Mouse (Mus musculus) forebrain, postnatal 0 days (tissue): ENCODE data around the gene Klf12. TPM values are rescaled to one million over a fixed set of nuclear protein-coding genes. Genes with fewer than 3 reads are reported as not detected.

Source experiments
- ATAC-seq: fragments of 200-750 bp; cut with Nextera tagmentation; 2 replicates; pipeline ENCODE4 v1.8.0; 2017; ENCODE audit warnings: mild to moderate bottlenecking, moderate library complexity
- DNase-seq: peaks from one replicate; pipeline ENCODE4 v3.0.0-alpha.2; 2015
- H3K27ac ChIP-seq: fragments of 300-500 bp; sonication (generic); 2 replicates; pipeline ENCODE4 v1.5.1; 2014; ENCODE audit warnings: low read depth, mild to moderate bottlenecking, antibody characterized with exemption, low read length, moderate library complexity, mixed read lengths
- H3K27me3 ChIP-seq: fragments of 300-500 bp; sonication (generic); 2 replicates; pipeline ENCODE4 v1.6.1; 2014; ENCODE audit warnings: mild to moderate bottlenecking, low read length, mixed read lengths; ENCODE audit not compliant: insufficient read depth
- H3K36me3 ChIP-seq: fragments of 300-500 bp; sonication (generic); 2 replicates; pipeline ENCODE4 v1.6.1; 2014; ENCODE audit warnings: mild to moderate bottlenecking, moderate library complexity; ENCODE audit not compliant: insufficient read depth
- H3K4me1 ChIP-seq: fragments of 300-500 bp; sonication (generic); 2 replicates; pipeline ENCODE4 v1.6.1; 2014; ENCODE audit warnings: antibody characterized with exemption; ENCODE audit not compliant: insufficient read depth
- H3K4me2 ChIP-seq: fragments of 300-500 bp; sonication (generic); 2 replicates; pipeline ENCODE4 v1.6.1; 2014; ENCODE audit warnings: low read depth, mild to moderate bottlenecking, moderate library complexity
- H3K4me3 ChIP-seq: fragments of 300-500 bp; sonication (generic); 2 replicates; pipeline ENCODE4 v1.5.1; 2014; ENCODE audit warnings: low read depth, low read length, mixed read lengths
- H3K9ac ChIP-seq: fragments of 300-500 bp; sonication (generic); 2 replicates; pipeline ENCODE4 v1.6.1; 2014; ENCODE audit warnings: mild to moderate bottlenecking
- H3K9me3 ChIP-seq: fragments of 300-500 bp; sonication (generic); 2 replicates; pipeline ENCODE4 v1.6.1; 2016; ENCODE audit warnings: low read length
- CTCF ChIP-seq: sonication (generic); IDR thresholded peaks from 2 replicates; pipeline ENCODE4 v1.5.1; 2016; ENCODE audit warnings: antibody characterized with exemption, control low read depth, low read depth
- WGBS: fragments of 180-500 bp; shearing (Covaris S2); extraction: QIAGEN DNeasy Blood & Tissue Kit; methylation state at CpG from one replicate; pipeline ENCODE4 v1.1.7; 2014; 5-methylcytosine and 5-hydroxymethylcytosine counted together
- polyA plus RNA-seq: library from polyadenylated mRNA; unstranded; fragments of >200 nt; fragmentation: Nextera tagmentation; extraction: Ambion mirVana; gene quantifications from 2 replicates; pipeline ENCODE4 v1.2.1, GENCODE M21; 2015
- total RNA-seq: library from RNA; depleted of rRNA; stranded (reverse); fragments of >200 nt; gene quantifications from 2 replicates; pipeline ENCODE4 v1.2.3, GENCODE M21; 2014

The Klf12 gene
- total and polyA plus RNA-seq, 2 experiments from 2014 or later = 24.4 to 47.9 TPM

DNA sequence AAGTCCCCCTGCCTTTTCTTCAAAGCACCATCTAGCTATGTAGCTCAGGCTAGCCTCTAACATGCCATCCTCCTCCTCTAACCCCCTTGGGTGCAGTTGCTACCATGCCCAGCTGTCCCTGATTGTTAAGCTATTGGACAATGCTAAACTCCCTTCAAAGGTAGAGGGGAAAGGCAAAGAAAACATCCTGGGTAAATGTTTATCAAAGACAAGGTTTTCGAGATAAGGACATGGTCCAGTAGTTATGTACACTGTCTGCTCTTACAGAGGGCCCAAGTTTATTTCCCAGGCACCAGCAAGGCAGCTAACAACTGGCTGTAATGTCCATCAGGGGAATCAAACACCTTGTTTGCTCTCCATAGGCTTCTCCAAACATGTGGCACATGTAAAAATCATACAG lies 53.1 kb downstream of the Klf12 start:
- no peaks in the 10 kb centered on the region for H3K27me3 ChIP-seq
- H3K9ac ChIP-seq = no peak overlapping the region
- no peaks in the 10 kb centered on the region for H3K36me3 ChIP-seq
- DNase-seq (no peak), ATAC-seq (no peak)
- H3K4me3 ChIP-seq = no peak overlapping the region
- H3K9me3 ChIP-seq = no peaks in the 10 kb centered on the region
- no peak overlapping the region for H3K27ac ChIP-seq
- 85% methylated on average over 1 of the region's 1 CpGs for WGBS
- no peaks in the 10 kb centered on the region for H3K4me1 ChIP-seq
- no peak overlapping the region for H3K4me2 ChIP-seq
- TF ChIP-seq CTCF = no peak

DNA sequence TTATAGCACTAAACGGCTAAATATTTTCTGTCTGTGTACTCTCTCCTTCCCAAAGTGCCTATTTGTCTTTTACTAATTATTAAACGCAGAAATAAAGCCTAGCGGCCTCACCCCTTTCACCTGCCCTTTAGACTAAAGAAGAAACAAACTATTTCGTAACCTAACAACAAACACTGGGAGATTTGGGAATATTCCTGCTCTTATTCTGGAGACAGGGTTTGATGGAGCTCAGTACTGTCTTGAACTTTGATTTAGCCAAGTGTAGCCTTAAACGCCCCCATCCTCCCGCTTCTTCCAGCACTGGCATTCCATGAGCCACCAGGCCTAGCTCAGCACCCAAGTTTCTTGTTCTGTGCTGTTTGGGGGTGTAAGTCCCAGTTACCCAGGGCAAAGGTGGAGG lies 56.4 kb downstream of the Klf12 start:
- H3K9me3 ChIP-seq = no peaks in the 10 kb centered on the region
- ATAC-seq = no peak
- no peak for DNase-seq
- H3K9ac ChIP-seq = no peak overlapping the region
- H3K4me3 ChIP-seq = no peak overlapping the region
- WGBS = 97% methylated on average over 6 of the region's 6 CpGs
- H3K4me1 ChIP-seq = peaks cover 4% of the 10 kb centered on the region; the same call in 1 of the 2 replicates
- no peaks in the 10 kb centered on the region for H3K36me3 ChIP-seq
- H3K27ac ChIP-seq = no peak overlapping the region
- TF ChIP-seq CTCF = no peak
- H3K4me2 ChIP-seq = no peak overlapping the region
- no peaks in the 10 kb centered on the region for H3K27me3 ChIP-seq

DNA sequence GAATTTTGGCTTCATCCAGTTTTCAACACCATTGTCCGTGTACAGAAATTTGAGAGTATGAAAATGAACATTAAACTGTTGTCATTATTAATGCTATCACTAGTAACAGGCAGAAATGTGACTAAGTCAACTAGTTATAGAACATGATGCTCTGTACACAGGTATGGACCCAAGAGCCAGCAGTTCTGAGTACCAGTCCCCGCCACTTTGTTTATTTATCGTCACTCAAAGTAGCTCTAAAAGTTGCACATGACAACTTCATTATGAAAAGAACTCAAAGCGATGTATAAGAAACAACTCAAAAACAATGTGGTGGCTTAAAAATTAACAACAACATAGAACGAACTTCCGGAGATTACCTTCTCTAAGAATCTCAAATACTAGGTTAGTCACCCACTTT lies 56.8 kb downstream of the Klf12 start:
- no peaks in the 10 kb centered on the region for H3K27me3 ChIP-seq
- no peak for DNase-seq
- no peak for TF ChIP-seq CTCF
- peaks cover 4% of the 10 kb centered on the region; the same call in 1 of the 2 replicates for H3K4me1 ChIP-seq
- no peaks in the 10 kb centered on the region for H3K36me3 ChIP-seq
- H3K4me3 ChIP-seq = no peak overlapping the region
- no peak for ATAC-seq
- H3K9me3 ChIP-seq = no peaks in the 10 kb centered on the region
- no peak overlapping the region for H3K27ac ChIP-seq
- no peak overlapping the region for H3K9ac ChIP-seq
- no peak overlapping the region for H3K4me2 ChIP-seq
- 95% methylated on average over 6 of the region's 6 CpGs for WGBS

DNA sequence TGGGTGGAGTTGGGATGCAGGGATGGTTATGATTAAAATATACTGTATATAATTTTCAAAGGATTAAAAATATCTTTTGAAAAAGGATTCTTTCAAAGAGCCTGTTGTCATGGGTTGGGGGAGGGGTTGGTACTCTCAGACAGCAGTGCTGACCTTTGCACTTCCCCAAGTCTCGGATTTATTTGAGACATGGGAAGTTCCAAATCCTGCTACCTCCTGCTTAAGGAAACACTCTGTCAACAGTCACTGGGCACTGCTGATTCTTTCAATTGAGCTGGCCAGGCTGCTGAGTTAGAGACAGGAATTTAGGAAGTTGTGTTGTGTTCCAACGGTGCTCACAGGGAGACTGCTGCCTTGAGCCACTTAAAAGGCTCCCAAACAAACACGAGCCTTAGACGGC lies 60.3 kb downstream of the Klf12 start:
- ATAC-seq (no peak), DNase-seq (no peak)
- no peak overlapping the region for H3K4me3 ChIP-seq
- TF ChIP-seq CTCF = no peak
- H3K27me3 ChIP-seq = no peaks in the 10 kb centered on the region
- no peak overlapping the region for H3K9ac ChIP-seq
- H3K27ac ChIP-seq = no peak overlapping the region
- no peaks in the 10 kb centered on the region for H3K9me3 ChIP-seq
- peaks cover 4% of the 10 kb centered on the region; the same call in 1 of the 2 replicates for H3K4me1 ChIP-seq
- 55% methylated on average over 4 of the region's 4 CpGs for WGBS
- no peak overlapping the region for H3K4me2 ChIP-seq
- no peaks in the 10 kb centered on the region for H3K36me3 ChIP-seq

DNA sequence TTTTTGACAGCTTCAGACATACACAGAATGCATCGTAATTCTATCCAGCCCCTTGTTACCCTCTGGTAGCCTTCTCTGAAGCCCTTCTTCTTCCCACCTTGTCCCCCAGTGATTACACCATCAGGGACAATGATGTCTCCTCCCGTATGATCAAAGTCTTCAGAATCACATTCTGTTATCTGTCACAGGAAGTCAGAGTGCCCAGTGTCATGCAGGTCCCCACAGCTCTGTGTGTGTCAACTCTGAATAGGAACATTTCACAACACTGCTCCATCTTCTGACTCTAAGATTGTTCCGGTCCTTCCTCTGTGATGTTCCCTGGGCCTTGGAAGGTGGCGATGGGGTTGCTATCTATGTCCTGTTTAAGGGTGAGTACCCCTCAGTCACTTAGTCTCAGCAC lies 62.2 kb downstream of the Klf12 start:
- Histone ChIP-seq H3K27me3 (no peaks in the 10 kb centered on the region), H3K4me3 (no peak overlapping the region), H3K4me2 (no peak overlapping the region), H3K4me1 (peaks cover 4% of the 10 kb centered on the region; the same call in 1 of the 2 replicates), H3K9ac (no peak overlapping the region), H3K9me3 (no peaks in the 10 kb centered on the region), H3K36me3 (no peaks in the 10 kb centered on the region), H3K27ac (no peak overlapping the region)
- ATAC-seq = no peak
- TF ChIP-seq CTCF = no peak
- WGBS = 91% methylated on average over 4 of the region's 4 CpGs
- DNase-seq = no peak

DNA sequence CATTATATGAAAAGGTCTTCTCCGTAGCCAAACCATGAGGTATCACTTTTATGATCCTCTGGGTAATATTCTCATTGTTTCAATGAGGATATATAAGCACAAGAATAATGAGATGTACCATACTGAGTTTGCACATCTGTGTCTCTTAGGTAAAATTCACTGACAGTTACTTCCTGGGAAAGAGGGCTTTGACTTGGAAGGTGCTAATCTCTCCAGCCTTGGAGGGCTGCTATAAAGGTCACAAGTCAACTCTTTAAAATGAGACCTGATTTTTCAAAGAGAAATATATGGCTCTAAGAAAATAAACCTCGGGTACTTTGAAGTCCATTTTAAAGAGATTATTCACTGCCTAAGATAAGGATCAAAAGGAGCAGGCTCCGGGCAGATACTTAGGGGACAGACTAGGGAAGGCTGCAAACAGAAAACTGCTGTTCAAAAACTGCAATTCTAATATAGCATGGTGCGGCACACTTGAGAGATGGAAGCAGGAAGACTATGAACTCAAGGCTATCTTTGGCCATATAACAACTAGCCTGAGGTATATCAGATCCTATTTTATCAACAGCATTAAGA lies 69.2 kb downstream of the Klf12 start:
- H3K36me3 ChIP-seq = no peaks in the 10 kb centered on the region
- no peaks in the 10 kb centered on the region for H3K27me3 ChIP-seq
- no peak overlapping the region for H3K27ac ChIP-seq
- ATAC-seq = no peak
- H3K9ac ChIP-seq = no peak overlapping the region
- no peak for TF ChIP-seq CTCF
- DNase-seq = no peak
- no peaks in the 10 kb centered on the region for H3K9me3 ChIP-seq
- no peak overlapping the region for H3K4me2 ChIP-seq
- no peak overlapping the region for H3K4me3 ChIP-seq
- 0 out of 2 replicates have a peak, but pooled peaks cover 5% of the 10 kb centered on the region for H3K4me1 ChIP-seq
- WGBS = 72% methylated on average over 4 of the region's 4 CpGs

DNA sequence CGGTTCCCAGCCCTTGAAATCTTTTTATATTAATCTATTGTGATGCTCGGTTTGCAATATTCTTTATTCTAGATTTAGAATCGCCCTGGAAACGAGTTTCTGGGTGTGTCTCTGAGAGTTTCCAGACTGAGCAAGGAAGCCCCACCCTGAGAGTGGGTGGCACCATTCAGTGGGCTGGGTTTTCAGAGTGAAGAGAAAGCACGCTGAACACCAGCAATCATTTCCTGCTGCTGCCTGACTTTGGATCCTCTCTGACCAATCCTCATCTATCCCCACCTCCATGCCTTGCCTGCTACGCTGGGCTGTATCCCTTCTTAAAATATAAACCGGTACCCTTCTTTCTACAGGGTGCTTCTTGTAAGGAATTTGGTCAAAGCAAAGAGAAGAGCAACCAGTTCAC lies 71.4 kb downstream of the Klf12 start:
- Histone ChIP-seq H3K9ac (no peak overlapping the region), H3K27me3 (no peaks in the 10 kb centered on the region), H3K4me2 (no peak overlapping the region), H3K9me3 (no peaks in the 10 kb centered on the region), H3K36me3 (no peaks in the 10 kb centered on the region), H3K4me1 (0 out of 2 replicates have a peak, but pooled peaks cover 5% of the 10 kb centered on the region), H3K4me3 (no peak overlapping the region), H3K27ac (no peak overlapping the region)
- peak; percentile 50 for ATAC-seq
- no peak for DNase-seq
- TF ChIP-seq CTCF = no peak
- 82% methylated on average over 7 of the region's 7 CpGs for WGBS
